Mouse (Mus musculus): ENCODE measurements around the gene Ppp1r26. TPM values are rescaled to one million over a fixed set of nuclear protein-coding genes. Genes with fewer than 3 reads are reported as not detected.
A peak's percentile ranks its signal among the peaks of the same experiment; 100 is the strongest.

The Ppp1r26 gene
- polyA plus RNA-seq, 1 experiment from 2014 or later: 4.4 TPM

GRCm38 (mm10) chr2:28415387-28416024, 31.1 kb upstream of the Ppp1r26 start:
- Histone ChIP-seq H3K9me3 (no peaks in the 10 kb centered on the region), H3K27ac (no peak overlapping the region), H3K9ac (no peak overlapping the region), H3K4me2 (no peak overlapping the region), H3K4me1 (peaks cover 5% of the 10 kb centered on the region; the same call in 1 of the 2 replicates), H3K36me3 (no peaks in the 10 kb centered on the region), H3K27me3 (replicated peaks) (no peaks in the 10 kb centered on the region), H3K4me3 (replicated peaks) (no peak overlapping the region)
- 59% methylated on average over 10 of the region's 10 CpGs for WGBS
- ATAC-seq (ENCODE audit: insufficient read depth, low FRiP score, low read depth): no peak

GRCm38 (mm10) chr2:28416511-28416910, 30.1 kb upstream of the Ppp1r26 start:
- no peaks in the 10 kb centered on the region for H3K36me3 ChIP-seq
- H3K4me3 ChIP-seq (replicated peaks): no peak overlapping the region
- H3K9me3 ChIP-seq: no peaks in the 10 kb centered on the region
- ATAC-seq (ENCODE audit: insufficient read depth, low FRiP score, low read depth): no peak
- H3K4me1 ChIP-seq: peaks cover 5% of the 10 kb centered on the region; the same call in 1 of the 2 replicates
- no peak overlapping the region for H3K4me2 ChIP-seq
- H3K9ac ChIP-seq: no peak overlapping the region
- H3K27me3 ChIP-seq (replicated peaks): no peaks in the 10 kb centered on the region
- no peak overlapping the region for H3K27ac ChIP-seq
- 89% methylated on average over 1 of the region's 1 CpGs for WGBS

GRCm38 (mm10) chr2:28418034-28418433, 28.6 kb upstream of the Ppp1r26 start:
- 45% methylated on average over 2 of the region's 2 CpGs for WGBS
- Histone ChIP-seq H3K4me1 (peaks cover 5% of the 10 kb centered on the region; the same call in 1 of the 2 replicates), H3K4me2 (no peak overlapping the region), H3K9me3 (no peaks in the 10 kb centered on the region), H3K27me3 (replicated peaks) (no peaks in the 10 kb centered on the region), H3K9ac (no peak overlapping the region), H3K27ac (no peak overlapping the region), H3K4me3 (replicated peaks) (no peak overlapping the region), H3K36me3 (no peaks in the 10 kb centered on the region)
- no peak; the same call in 1 of the 2 replicates for ATAC-seq (ENCODE audit: insufficient read depth, low FRiP score, low read depth)

GRCm38 (mm10) chr2:28419898-28420297, 26.7 kb upstream of the Ppp1r26 start:
- no peaks in the 10 kb centered on the region for H3K36me3 ChIP-seq
- H3K27me3 ChIP-seq (replicated peaks): no peaks in the 10 kb centered on the region
- H3K27ac ChIP-seq: no peak overlapping the region
- 23% methylated on average over 4 of the region's 4 CpGs for WGBS
- no peak overlapping the region for H3K4me3 ChIP-seq (replicated peaks)
- H3K4me1 ChIP-seq: peaks cover 5% of the 10 kb centered on the region; the same call in 1 of the 2 replicates
- ATAC-seq (ENCODE audit: insufficient read depth, low FRiP score, low read depth): no peak
- H3K9me3 ChIP-seq: no peaks in the 10 kb centered on the region
- no peak overlapping the region for H3K9ac ChIP-seq
- no peak overlapping the region for H3K4me2 ChIP-seq

GRCm38 (mm10) chr2:28423167-28423566, 23.4 kb upstream of the Ppp1r26 start:
- no peak overlapping the region for H3K9ac ChIP-seq
- 41% methylated on average over 3 of the region's 3 CpGs for WGBS
- H3K27me3 ChIP-seq (replicated peaks): no peaks in the 10 kb centered on the region
- ATAC-seq (ENCODE audit: insufficient read depth, low FRiP score, low read depth): no peak
- H3K4me2 ChIP-seq: no peak overlapping the region
- no peaks in the 10 kb centered on the region for H3K36me3 ChIP-seq
- no peaks in the 10 kb centered on the region for H3K4me1 ChIP-seq
- no peak overlapping the region for H3K27ac ChIP-seq
- H3K4me3 ChIP-seq (replicated peaks): no peak overlapping the region
- no peaks in the 10 kb centered on the region for H3K9me3 ChIP-seq

GRCm38 (mm10) chr2:28427226-28427625, 19.4 kb upstream of the Ppp1r26 start:
- H3K4me2 ChIP-seq: no peak overlapping the region
- 81% methylated on average over 6 of the region's 6 CpGs for WGBS
- no peaks in the 10 kb centered on the region for H3K27me3 ChIP-seq (replicated peaks)
- H3K4me1 ChIP-seq: no peaks in the 10 kb centered on the region
- no peak for ATAC-seq (ENCODE audit: insufficient read depth, low FRiP score, low read depth)
- H3K36me3 ChIP-seq: no peaks in the 10 kb centered on the region
- no peaks in the 10 kb centered on the region for H3K9me3 ChIP-seq
- H3K27ac ChIP-seq: no peak overlapping the region
- no peak overlapping the region for H3K4me3 ChIP-seq (replicated peaks)
- H3K9ac ChIP-seq: no peak overlapping the region

- H3K27ac ChIP-seq: no peak overlapping the region
- H3K4me1 ChIP-seq: no peaks in the 10 kb centered on the region
- H3K27me3 ChIP-seq (replicated peaks): no peaks in the 10 kb centered on the region
- ATAC-seq (ENCODE audit: insufficient read depth, low FRiP score, low read depth): peak; percentile 47; the same call in 1 of the 2 replicates
- no peak overlapping the region for H3K9ac ChIP-seq
- no peaks in the 10 kb centered on the region for H3K9me3 ChIP-seq
- WGBS: 40% methylated on average over 6 of the region's 6 CpGs
- H3K4me2 ChIP-seq: no peak overlapping the region
- no peaks in the 10 kb centered on the region for H3K36me3 ChIP-seq
- H3K4me3 ChIP-seq (replicated peaks): no peak overlapping the region
These were observed 15.8 kb upstream of the Ppp1r26 start for GRCm38 (mm10) chr2:28430846-28431245.

- ATAC-seq (ENCODE audit: insufficient read depth, low FRiP score, low read depth): no peak
These were observed 13.8 kb upstream of the Ppp1r26 start for GRCm38 (mm10) chr2:28432811-28433210.

GRCm38 (mm10) chr2:28433512-28433911, 13.1 kb upstream of the Ppp1r26 start:
- no peak overlapping the region for H3K27ac ChIP-seq

More at GRCm38 (mm10) chr2:28432811-28433210, 13.8 kb upstream of the Ppp1r26 start:
- Histone ChIP-seq H3K4me3 (replicated peaks) (no peak overlapping the region), H3K9me3 (no peaks in the 10 kb centered on the region), H3K4me2 (no peak overlapping the region), H3K36me3 (no peaks in the 10 kb centered on the region), H3K27me3 (replicated peaks) (no peaks in the 10 kb centered on the region), H3K4me1 (no peaks in the 10 kb centered on the region), H3K27ac (no peak overlapping the region), H3K9ac (no peak overlapping the region)
- 12% methylated on average over 1 of the region's 1 CpGs for WGBS

GRCm38 (mm10) chr2:28435401-28435800, 11.2 kb upstream of the Ppp1r26 start:
- H3K27me3 ChIP-seq (replicated peaks): no peaks in the 10 kb centered on the region
- ATAC-seq (ENCODE audit: insufficient read depth, low FRiP score, low read depth): no peak
- WGBS: 85% methylated on average over 11 of the region's 11 CpGs
- no peak overlapping the region for H3K27ac ChIP-seq
- no peak overlapping the region for H3K9ac ChIP-seq
- H3K4me1 ChIP-seq: no peaks in the 10 kb centered on the region
- H3K4me2 ChIP-seq: no peak overlapping the region
- no peaks in the 10 kb centered on the region for H3K9me3 ChIP-seq
- H3K4me3 ChIP-seq (replicated peaks): no peak overlapping the region
- H3K36me3 ChIP-seq: no peaks in the 10 kb centered on the region

More at GRCm38 (mm10) chr2:28433512-28433911, 13.1 kb upstream of the Ppp1r26 start:
- Histone ChIP-seq H3K4me1 (no peaks in the 10 kb centered on the region), H3K4me3 (replicated peaks) (no peak overlapping the region), H3K4me2 (no peak overlapping the region), H3K9me3 (no peaks in the 10 kb centered on the region), H3K27me3 (replicated peaks) (no peaks in the 10 kb centered on the region), H3K36me3 (no peaks in the 10 kb centered on the region), H3K9ac (no peak overlapping the region)
- WGBS: 0% methylated on average over 1 of the region's 2 CpGs
- no peak for ATAC-seq (ENCODE audit: insufficient read depth, low FRiP score, low read depth)

GRCm38 (mm10) chr2:28440842-28441241, 5.8 kb upstream of the Ppp1r26 start:
- Histone ChIP-seq H3K9me3 (no peaks in the 10 kb centered on the region), H3K36me3 (no peaks in the 10 kb centered on the region), H3K4me3 (replicated peaks) (no peak overlapping the region), H3K4me2 (no peak overlapping the region), H3K4me1 (0 out of 2 replicates have a peak, but pooled peaks cover 2% of the 10 kb centered on the region), H3K27ac (no peak overlapping the region), H3K27me3 (replicated peaks) (no peaks in the 10 kb centered on the region), H3K9ac (no peak overlapping the region)
- no peak for ATAC-seq (ENCODE audit: insufficient read depth, low FRiP score, low read depth)
- WGBS: 66% methylated on average over 6 of the region's 6 CpGs

GRCm38 (mm10) chr2:28445082-28445481, 1.5 kb upstream of the Ppp1r26 start:
- no peaks in the 10 kb centered on the region for H3K27me3 ChIP-seq (replicated peaks)

More at GRCm38 (mm10) chr2:28445082-28445481, 1.5 kb upstream of the Ppp1r26 start:
- 82% methylated on average over 4 of the region's 4 CpGs for WGBS
- Histone ChIP-seq H3K4me2 (no peak overlapping the region), H3K9ac (no peak overlapping the region), H3K27ac (no peak overlapping the region), H3K4me3 (replicated peaks) (no peak overlapping the region), H3K4me1 (0 out of 2 replicates have a peak, but pooled peaks cover 14% of the 10 kb centered on the region), H3K36me3 (no peaks in the 10 kb centered on the region), H3K9me3 (no peaks in the 10 kb centered on the region)
- ATAC-seq (ENCODE audit: insufficient read depth, low FRiP score, low read depth): no peak
